Mouse (Mus musculus): ENCODE measurements around the gene Gm13030. TPM values are rescaled to one million over a fixed set of nuclear protein-coding genes. Genes with fewer than 3 reads are reported as not detected.

Gm13030 gene
- polyA plus RNA-seq, 1 experiment from 2014 or later = not detected

- H3K9me3 ChIP-seq (replicated peaks) = peaks cover 4% of the 10 kb centered on the region; the same call in 1 of the 2 replicates
- no peaks in the 10 kb centered on the region for H3K36me3 ChIP-seq
- no peak overlapping the region for H3K4me2 ChIP-seq
- peaks cover 12% of the 10 kb centered on the region; the same call in 1 of the 2 replicates for H3K27me3 ChIP-seq (replicated peaks)
- no peak overlapping the region for H3K9ac ChIP-seq
- no peaks in the 10 kb centered on the region for H3K4me1 ChIP-seq (replicated peaks)
- no peak overlapping the region for H3K4me3 ChIP-seq
- H3K27ac ChIP-seq (ENCODE audit: poor library complexity, severe bottlenecking) = no peak overlapping the region
- 11% methylated on average over 7 of the region's 7 CpGs for WGBS
- no peak for ATAC-seq (ENCODE audit: insufficient number of reproducible peaks, low FRiP score)
Observed at GRCm38 (mm10) chr4:138866413-138866812, 7.4 kb downstream of the Gm13030 start.

- Histone ChIP-seq H3K27me3 (replicated peaks) (peaks cover 14% of the 10 kb centered on the region; the same call in 1 of the 2 replicates), H3K36me3 (no peaks in the 10 kb centered on the region), H3K4me3 (no peak overlapping the region), H3K4me2 (no peak overlapping the region), H3K27ac (ENCODE audit: poor library complexity, severe bottlenecking) (no peak overlapping the region), H3K4me1 (replicated peaks) (no peaks in the 10 kb centered on the region), H3K9ac (no peak overlapping the region), H3K9me3 (replicated peaks) (peaks cover 2% of the 10 kb centered on the region; the same call in 1 of the 2 replicates)
- WGBS = 56% methylated on average over 6 of the region's 6 CpGs
- no peak for ATAC-seq (ENCODE audit: insufficient number of reproducible peaks, low FRiP score)
Observed at GRCm38 (mm10) chr4:138865991-138866390, 7.8 kb downstream of the Gm13030 start.

GRCm38 (mm10) chr4:138865092-138865491, 8.7 kb downstream of the Gm13030 start:
- no peak overlapping the region for H3K4me2 ChIP-seq
- no peak for ATAC-seq (ENCODE audit: insufficient number of reproducible peaks, low FRiP score)
- WGBS = 43% methylated on average over 5 of the region's 5 CpGs

GRCm38 (mm10) chr4:138863344-138863998, 10.3 kb downstream of the Gm13030 start, which contains the start of gene Pla2g5:
Gene Pla2g5, minus strand, starts transcription at chr4:138863482.
- H3K4me2 ChIP-seq = no peak within 1 kb of the TSS
- H3K27me3 ChIP-seq (replicated peaks) = peaks cover 15% of the 10 kb centered on the region; the same call in 1 of the 2 replicates
- 62% methylated on average over 10 of the region's 10 CpGs for WGBS
- H3K4me3 ChIP-seq = no peak within 1 kb of the TSS
- 0 out of 2 replicates have a peak, but pooled peaks cover 3% of the 10 kb centered on the region for H3K4me1 ChIP-seq (replicated peaks)
- no peaks in the 10 kb centered on the region for H3K9me3 ChIP-seq (replicated peaks)
- H3K9ac ChIP-seq = no peak within 1 kb of the TSS
- H3K36me3 ChIP-seq = no peaks in the 10 kb centered on the region
- no peak for ATAC-seq (ENCODE audit: insufficient number of reproducible peaks, low FRiP score)
- H3K27ac ChIP-seq (ENCODE audit: poor library complexity, severe bottlenecking) = no peak within 1 kb of the TSS

More at GRCm38 (mm10) chr4:138865092-138865491, 8.7 kb downstream of the Gm13030 start:
- H3K9me3 ChIP-seq (replicated peaks) = no peaks in the 10 kb centered on the region; the same call in 1 of the 2 replicates
- no peak overlapping the region for H3K4me3 ChIP-seq
- H3K27ac ChIP-seq (ENCODE audit: poor library complexity, severe bottlenecking) = no peak overlapping the region
- no peak overlapping the region for H3K9ac ChIP-seq
- no peaks in the 10 kb centered on the region for H3K36me3 ChIP-seq
- peaks cover 15% of the 10 kb centered on the region; the same call in 1 of the 2 replicates for H3K27me3 ChIP-seq (replicated peaks)
- no peaks in the 10 kb centered on the region for H3K4me1 ChIP-seq (replicated peaks)

GRCm38 (mm10) chr4:138859728-138860127, 14.0 kb downstream of the Gm13030 start:
- H3K9me3 ChIP-seq (replicated peaks) = no peaks in the 10 kb centered on the region
- 0 out of 2 replicates have a peak, but pooled peaks cover 3% of the 10 kb centered on the region for H3K4me1 ChIP-seq (replicated peaks)
- H3K9ac ChIP-seq = no peak overlapping the region
- H3K27me3 ChIP-seq (replicated peaks) = 0 out of 2 replicates have a peak, but pooled peaks cover 8% of the 10 kb centered on the region
- H3K4me3 ChIP-seq = peak overlapping the region; percentile 20
- whole genome bisulfite sequencing = 4% methylated on average over 13 of the region's 13 CpGs
- H3K27ac ChIP-seq (ENCODE audit: poor library complexity, severe bottlenecking) = no peak overlapping the region
- H3K4me2 ChIP-seq = peak overlapping the region; percentile 52
- ATAC-seq (ENCODE audit: insufficient number of reproducible peaks, low FRiP score) = peak; percentile 73; the same call in 1 of the 2 replicates
- no peaks in the 10 kb centered on the region for H3K36me3 ChIP-seq

- no peaks in the 10 kb centered on the region for H3K36me3 ChIP-seq
- H3K27me3 ChIP-seq (replicated peaks) = 0 out of 2 replicates have a peak, but pooled peaks cover 6% of the 10 kb centered on the region
- H3K4me3 ChIP-seq = peak overlapping the region; percentile 20
- H3K4me2 ChIP-seq = peak overlapping the region; percentile 52
- ATAC-seq (ENCODE audit: insufficient number of reproducible peaks, low FRiP score) = no peak
- no peak overlapping the region for H3K27ac ChIP-seq (ENCODE audit: poor library complexity, severe bottlenecking)
- WGBS = 18% methylated on average over 9 of the region's 9 CpGs
- H3K9me3 ChIP-seq (replicated peaks) = no peaks in the 10 kb centered on the region
- no peak overlapping the region for H3K9ac ChIP-seq
- 0 out of 2 replicates have a peak, but pooled peaks cover 3% of the 10 kb centered on the region for H3K4me1 ChIP-seq (replicated peaks)
Observed at GRCm38 (mm10) chr4:138859245-138859644, 14.5 kb downstream of the Gm13030 start.

- H3K4me1 ChIP-seq (replicated peaks) = 0 out of 2 replicates have a peak, but pooled peaks cover 3% of the 10 kb centered on the region
- 0 out of 2 replicates have a peak, but pooled peaks cover 10% of the 10 kb centered on the region for H3K27me3 ChIP-seq (replicated peaks)
- no peak overlapping the region for H3K4me2 ChIP-seq
- no peak for ATAC-seq (ENCODE audit: insufficient number of reproducible peaks, low FRiP score)
- no peak overlapping the region for H3K4me3 ChIP-seq
- no peak overlapping the region for H3K9ac ChIP-seq
- no peaks in the 10 kb centered on the region for H3K9me3 ChIP-seq (replicated peaks)
- 66% methylated on average over 15 of the region's 15 CpGs for WGBS
- H3K27ac ChIP-seq (ENCODE audit: poor library complexity, severe bottlenecking) = no peak overlapping the region
- no peaks in the 10 kb centered on the region for H3K36me3 ChIP-seq
Observed at GRCm38 (mm10) chr4:138858446-138858845, 15.3 kb downstream of the Gm13030 start.

- ATAC-seq (ENCODE audit: insufficient number of reproducible peaks, low FRiP score) = no peak
- Histone ChIP-seq H3K4me2 (no peak overlapping the region), H3K27ac (ENCODE audit: poor library complexity, severe bottlenecking) (no peak overlapping the region), H3K9me3 (replicated peaks) (no peaks in the 10 kb centered on the region), H3K9ac (no peak overlapping the region), H3K4me3 (no peak overlapping the region), H3K27me3 (replicated peaks) (0 out of 2 replicates have a peak, but pooled peaks cover 10% of the 10 kb centered on the region), H3K36me3 (no peaks in the 10 kb centered on the region), H3K4me1 (replicated peaks) (0 out of 2 replicates have a peak, but pooled peaks cover 3% of the 10 kb centered on the region)
- 81% methylated on average over 10 of the region's 10 CpGs for WGBS
Observed at GRCm38 (mm10) chr4:138857576-138857975, 16.2 kb downstream of the Gm13030 start.

- no peaks in the 10 kb centered on the region for H3K9me3 ChIP-seq (replicated peaks)
- ATAC-seq (ENCODE audit: insufficient number of reproducible peaks, low FRiP score) = no peak
- H3K36me3 ChIP-seq = no peaks in the 10 kb centered on the region
- H3K27ac ChIP-seq (ENCODE audit: poor library complexity, severe bottlenecking) = no peak overlapping the region
- H3K27me3 ChIP-seq (replicated peaks) = 0 out of 2 replicates have a peak, but pooled peaks cover 10% of the 10 kb centered on the region
- H3K4me2 ChIP-seq = no peak overlapping the region
- H3K9ac ChIP-seq = no peak overlapping the region
- WGBS = 29% methylated on average over 7 of the region's 7 CpGs
- H3K4me1 ChIP-seq (replicated peaks) = 0 out of 2 replicates have a peak, but pooled peaks cover 3% of the 10 kb centered on the region
- no peak overlapping the region for H3K4me3 ChIP-seq
Observed at GRCm38 (mm10) chr4:138856491-138856890, 17.3 kb downstream of the Gm13030 start.

GRCm38 (mm10) chr4:138855092-138855632, 18.6 kb downstream of the Gm13030 start:
- Histone ChIP-seq H3K4me1 (replicated peaks) (0 out of 2 replicates have a peak, but pooled peaks cover 3% of the 10 kb centered on the region), H3K9ac (no peak overlapping the region), H3K4me2 (no peak overlapping the region), H3K27me3 (replicated peaks) (0 out of 2 replicates have a peak, but pooled peaks cover 8% of the 10 kb centered on the region), H3K36me3 (no peaks in the 10 kb centered on the region), H3K27ac (ENCODE audit: poor library complexity, severe bottlenecking) (no peak overlapping the region), H3K9me3 (replicated peaks) (no peaks in the 10 kb centered on the region), H3K4me3 (no peak overlapping the region)
- ATAC-seq (ENCODE audit: insufficient number of reproducible peaks, low FRiP score) = no peak
- 72% methylated on average over 9 of the region's 9 CpGs for WGBS

- H3K27ac ChIP-seq (ENCODE audit: poor library complexity, severe bottlenecking) = no peak overlapping the region
- WGBS = 72% methylated on average over 6 of the region's 6 CpGs
- H3K9ac ChIP-seq = no peak overlapping the region
- H3K9me3 ChIP-seq (replicated peaks) = no peaks in the 10 kb centered on the region
- no peak overlapping the region for H3K4me2 ChIP-seq
- ATAC-seq (ENCODE audit: insufficient number of reproducible peaks, low FRiP score) = no peak
- H3K4me3 ChIP-seq = no peak overlapping the region
- no peaks in the 10 kb centered on the region for H3K4me1 ChIP-seq (replicated peaks)
- peaks cover 14% of the 10 kb centered on the region; the same call in 1 of the 2 replicates for H3K27me3 ChIP-seq (replicated peaks)
- no peaks in the 10 kb centered on the region for H3K36me3 ChIP-seq
Observed at GRCm38 (mm10) chr4:138852961-138853360, 20.8 kb downstream of the Gm13030 start.

Measured in heart, embryonic 12.5 days (tissue).